Mouse (Mus musculus) heart, postnatal 25 days (tissue): ENCODE results near the gene Ppfibp1. TPM values are rescaled to one million over a fixed set of nuclear protein-coding genes. Genes with fewer than 3 reads are reported as not detected.

Experiments used
- DNase-seq: peaks from one replicate; pipeline ENCODE4 v3.0.0; 2022; ENCODE audit warnings: low spot score
- intact Hi-C: fragments of 180-260 bp; cut with DNase I; formaldehyde crosslinking; loops from one replicate; pipeline ENCODE4 v1.15.1; 2025
- total RNA-seq, 2 experiments: library from RNA; stranded (reverse); gene quantifications; 2 replicates each; pipeline ENCODE4 v1.2.3; 2021

Gene Ppfibp1
- total RNA-seq, 2 experiments from 2014 or later = 82.4 to 107 TPM

GRCm38 (mm10) chr6:146880296-146880695, 8.0 kb upstream of the Ppfibp1 start:
- intact Hi-C loops = no loop called here

GRCm38 (mm10) chr6:146881896-146882770, 6.2 kb upstream of the Ppfibp1 start:
- intact Hi-C loops = no loop called here
- DNase-seq = no peak

More at GRCm38 (mm10) chr6:146880296-146880695, 8.0 kb upstream of the Ppfibp1 start:
- DNase-seq = no peak

- intact Hi-C loops = no loop called here
- no peak for DNase-seq
Observed at GRCm38 (mm10) chr6:146883426-146883825, 4.9 kb upstream of the Ppfibp1 start.

- intact Hi-C loops = no loop called here
- no peak for DNase-seq
Observed at GRCm38 (mm10) chr6:146884171-146884570, 4.1 kb upstream of the Ppfibp1 start.

GRCm38 (mm10) chr6:146884851-146885250, 3.4 kb upstream of the Ppfibp1 start:
- intact Hi-C loops = loop anchor here (5.0 kb wide), 1 partner anchor 47 kb away; no protein-coding TSS in a partner anchor
- no peak for DNase-seq

- intact Hi-C loops = loop anchor here (5.0 kb wide), 1 partner anchor 43 kb away; no protein-coding TSS in a partner anchor
Observed at GRCm38 (mm10) chr6:146888660-146889490, 588 bp downstream of the Ppfibp1 start.

GRCm38 (mm10) chr6:146890215-146890614, 1.9 kb downstream of the Ppfibp1 start:
- intact Hi-C loops = no loop called here

More at GRCm38 (mm10) chr6:146888660-146889490, 588 bp downstream of the Ppfibp1 start:
- no peak for DNase-seq

GRCm38 (mm10) chr6:146890633-146891032, 2.3 kb downstream of the Ppfibp1 start:
- intact Hi-C loops = no loop called here
- DNase-seq = no peak

More at GRCm38 (mm10) chr6:146890215-146890614, 1.9 kb downstream of the Ppfibp1 start:
- no peak for DNase-seq

- no peak for DNase-seq
- intact Hi-C loops = no loop called here
Observed at GRCm38 (mm10) chr6:146893890-146894289, 5.6 kb downstream of the Ppfibp1 start.

- intact Hi-C loops = no loop called here
- no peak for DNase-seq
Observed at GRCm38 (mm10) chr6:146898709-146899108, 10.4 kb downstream of the Ppfibp1 start.

GRCm38 (mm10) chr6:146899647-146900046, 11.4 kb downstream of the Ppfibp1 start:
- intact Hi-C loops = no loop called here
- DNase-seq = no peak

- no peak for DNase-seq
- intact Hi-C loops = no loop called here
Observed at GRCm38 (mm10) chr6:146901929-146902328, 13.6 kb downstream of the Ppfibp1 start.

GRCm38 (mm10) chr6:146903632-146904031, 15.3 kb downstream of the Ppfibp1 start:
- intact Hi-C loops = no loop called here

GRCm38 (mm10) chr6:146904707-146905106, 16.4 kb downstream of the Ppfibp1 start:
- intact Hi-C loops = no loop called here
- DNase-seq = no peak

More at GRCm38 (mm10) chr6:146903632-146904031, 15.3 kb downstream of the Ppfibp1 start:
- DNase-seq = no peak

GRCm38 (mm10) chr6:146906000-146906786, 17.9 kb downstream of the Ppfibp1 start:
- no peak for DNase-seq
- intact Hi-C loops = no loop called here

GRCm38 (mm10) chr6:146907061-146907794, 18.9 kb downstream of the Ppfibp1 start:
- intact Hi-C loops = no loop called here
- no peak for DNase-seq

GRCm38 (mm10) chr6:146907795-146908190, 19.5 kb downstream of the Ppfibp1 start:
- intact Hi-C loops = no loop called here
- DNase-seq = no peak

GRCm38 (mm10) chr6:146908801-146909200, 20.5 kb downstream of the Ppfibp1 start:
- no peak for DNase-seq
- intact Hi-C loops = no loop called here
